Mouse (Mus musculus) megakaryocyte-erythroid progenitor cell, adult 5-6 weeks (primary cell): ENCODE data around the gene Olfr1079. TPM values are rescaled to one million over a fixed set of nuclear protein-coding genes. Genes with fewer than 3 reads are reported as not detected.
"Not testable (repeated sequence)": the region's sequence is repeated elsewhere in the genome, so short reads cannot be mapped to it uniquely, and the experiment has no call there.

ENCODE experiments used
- ATAC-seq: replicated peaks from 2 replicates; pipeline ENCODE4 v1.8.0; 2016; ENCODE audit warnings: mild to moderate bottlenecking, inconsistent platforms; ENCODE audit not compliant: severe bottlenecking, poor library complexity, low FRiP score, low TSS enrichment
- total RNA-seq, 2 experiments: library from RNA; stranded (forward) in 1 of 2; stranded (reverse) in 1 of 2; fragments of 200-1000, 215-1000 nt in 1 of 2; fragments of >200 nt in 1 of 2; fragmentation: Nextera tagmentation in 1 of 2; gene quantifications; 2 replicates each; pipeline ENCODE4 v1.2.3; 2014 to 2017

Olfr1079 gene
- total RNA-seq (2014; fragmentation: Nextera tagmentation) (not detected in 2 replicates), total RNA-seq (2017) (not detected in 2 replicates)

DNA sequence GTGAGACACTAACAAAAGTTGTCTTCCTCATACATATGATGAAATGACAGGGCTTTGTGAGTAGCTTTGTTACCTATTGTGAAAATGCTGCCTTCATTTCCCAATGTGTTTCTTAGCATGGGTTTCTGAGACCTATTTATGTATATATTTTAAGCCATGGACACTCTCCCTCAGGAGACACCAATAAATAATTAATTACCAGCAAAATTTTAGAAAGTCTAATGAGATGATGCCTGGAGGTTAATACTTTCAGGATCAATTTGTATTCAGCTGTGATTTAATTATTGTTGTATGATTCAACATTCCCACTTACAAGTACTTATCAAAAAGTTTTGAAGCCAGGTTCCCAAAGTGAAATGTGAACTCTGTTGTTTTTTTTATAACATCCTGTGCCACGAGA, at the start of gene Olfr1079:
Gene Olfr1079, minus strand, starts transcription at position 101 of the 400 bp plus-strand sequence.
- ATAC-seq = no peak

DNA sequence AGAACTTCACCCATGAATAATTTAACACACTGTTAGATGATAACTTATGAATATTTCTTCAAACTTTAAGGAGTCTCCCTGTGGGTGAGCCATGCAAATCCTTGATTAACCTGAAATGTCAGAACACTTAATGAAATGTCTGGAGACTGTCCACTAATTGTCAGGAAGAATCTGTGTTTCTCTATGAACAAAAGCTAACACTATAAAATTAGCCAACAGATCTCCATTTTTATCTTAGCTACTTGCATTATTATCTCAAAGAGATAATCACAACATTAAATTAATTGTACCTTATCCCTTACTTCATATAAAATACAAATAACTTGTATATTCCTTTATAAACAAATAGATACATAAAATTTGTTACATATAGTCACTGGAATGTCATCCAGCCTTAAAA, 15.9 kb upstream of the Olfr1079 start, which contains the start of gene Olfr1080:
Gene Olfr1080, minus strand, starts transcription at position 101 of the 400 bp plus-strand sequence.
- ATAC-seq = not testable (repeated sequence)

DNA sequence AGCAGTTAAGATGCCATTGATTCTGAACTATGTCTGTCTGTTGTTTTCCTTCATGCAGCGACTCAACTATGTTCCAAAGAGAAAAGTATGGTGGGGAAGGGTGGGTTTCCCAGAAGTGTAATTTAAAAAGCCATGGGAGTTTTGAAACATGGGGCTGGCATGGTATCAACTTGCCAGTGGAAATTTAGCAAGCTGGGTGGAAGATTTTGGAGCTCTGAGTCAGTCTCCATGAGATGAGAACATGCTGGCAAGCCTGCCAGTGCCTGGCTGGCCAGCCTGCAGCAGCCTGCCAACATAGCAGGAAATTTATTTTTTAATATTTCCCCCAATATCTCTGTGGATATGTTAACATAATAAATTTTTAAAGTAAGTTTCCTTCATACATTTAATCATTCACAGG, 11.3 kb downstream of the Olfr1079 start:
- no peak for ATAC-seq

DNA sequence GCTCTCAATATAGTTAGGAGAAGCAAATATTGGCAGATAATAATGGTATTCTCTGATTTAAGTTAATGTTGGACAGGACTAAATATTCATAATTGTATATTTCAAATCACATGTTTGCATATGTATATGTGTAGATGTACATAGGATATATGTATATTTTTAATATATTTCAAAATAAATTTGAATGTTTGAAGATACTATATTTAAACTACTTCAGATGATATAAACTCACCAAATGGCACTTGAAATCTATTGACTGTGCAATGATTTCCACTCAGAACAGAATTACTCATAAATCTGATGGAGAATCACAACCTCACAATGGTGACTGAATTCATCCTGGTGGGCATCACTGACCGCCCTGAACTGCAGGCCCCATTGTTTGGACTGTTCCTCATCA, 34.1 kb downstream of the Olfr1079 start, which contains the start of gene Olfr1076:
Gene Olfr1076, plus strand, starts transcription at position 301 of the 400 bp plus-strand sequence.
- no peak for ATAC-seq

DNA sequence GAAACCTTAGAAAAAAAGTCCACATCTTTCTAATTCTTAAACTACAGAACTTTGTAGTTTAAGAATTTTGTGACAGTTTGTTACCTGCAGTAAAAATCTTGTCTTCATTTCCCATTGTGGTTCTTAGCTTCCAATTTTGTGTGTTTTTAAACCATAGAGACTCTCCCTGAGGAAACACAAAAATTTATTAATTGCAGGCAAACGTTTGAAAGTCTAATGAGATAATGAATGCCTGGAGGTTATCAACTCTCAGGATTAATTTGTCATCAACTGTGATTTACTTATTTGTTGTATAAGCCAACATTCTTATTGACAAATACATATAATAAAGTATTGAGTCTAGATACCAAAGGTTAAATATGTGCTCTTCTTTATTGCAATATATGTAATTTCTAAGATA, 55.0 kb downstream of the Olfr1079 start, which contains the start of gene Olfr228:
Gene Olfr228, minus strand, starts transcription at position 101 of the 400 bp plus-strand sequence.
- ATAC-seq = no peak

Other genes with a start within 250 kb of the Olfr1079 start
- not detected in 2 replicates for gene Olfr1053, start 227.2 kb downstream of the Olfr1079 start, total RNA-seq (2014; fragmentation: Nextera tagmentation)
- gene Olfr1053, start 227.2 kb downstream of the Olfr1079 start, total RNA-seq (2017) = not detected in 2 replicates
- gene Olfr1054, start 207.0 kb downstream of the Olfr1079 start, total RNA-seq (2014; fragmentation: Nextera tagmentation) = not detected in 2 replicates
- gene Olfr1054, start 207.0 kb downstream of the Olfr1079 start, total RNA-seq (2017) = not detected in 2 replicates
- not detected in 2 replicates for gene Olfr1055, start 192.2 kb downstream of the Olfr1079 start, total RNA-seq (2014; fragmentation: Nextera tagmentation)
- gene Olfr1055, start 192.2 kb downstream of the Olfr1079 start, total RNA-seq (2017) = not detected in 2 replicates
- not detected in 2 replicates for gene Olfr1056, start 180.0 kb downstream of the Olfr1079 start, total RNA-seq (2014; fragmentation: Nextera tagmentation)
- not detected in 2 replicates for gene Olfr1056, start 180.0 kb downstream of the Olfr1079 start, total RNA-seq (2017)
- not detected in 2 replicates for gene Olfr1057, start 164.1 kb downstream of the Olfr1079 start, total RNA-seq (2014; fragmentation: Nextera tagmentation)
- not detected in 2 replicates for gene Olfr1057, start 164.1 kb downstream of the Olfr1079 start, total RNA-seq (2017)
- gene Olfr1058, start 153.9 kb downstream of the Olfr1079 start, total RNA-seq (2014; fragmentation: Nextera tagmentation) = not detected in 2 replicates
- not detected in 2 replicates for gene Olfr1058, start 153.9 kb downstream of the Olfr1079 start, total RNA-seq (2017)
- gene Olfr1061, start 128.4 kb downstream of the Olfr1079 start, total RNA-seq (2014; fragmentation: Nextera tagmentation) = not detected in 2 replicates
- gene Olfr1061, start 128.4 kb downstream of the Olfr1079 start, total RNA-seq (2017) = not detected in 2 replicates
- not detected in 2 replicates for gene Olfr1062, start 115.7 kb downstream of the Olfr1079 start, total RNA-seq (2014; fragmentation: Nextera tagmentation)
- gene Olfr1062, start 115.7 kb downstream of the Olfr1079 start, total RNA-seq (2017) = not detected in 2 replicates
- not detected in 2 replicates for gene Olfr1065, start 91.9 kb downstream of the Olfr1079 start, total RNA-seq (2014; fragmentation: Nextera tagmentation)
- gene Olfr1065, start 91.9 kb downstream of the Olfr1079 start, total RNA-seq (2017) = not detected in 2 replicates
- not detected in 2 replicates for gene Olfr1066, start 86.2 kb downstream of the Olfr1079 start, total RNA-seq (2014; fragmentation: Nextera tagmentation)
- gene Olfr1066, start 86.2 kb downstream of the Olfr1079 start, total RNA-seq (2017) = not detected in 2 replicates
- not detected in 2 replicates for gene Olfr228, start 55.1 kb downstream of the Olfr1079 start, total RNA-seq (2014; fragmentation: Nextera tagmentation)
- not detected in 2 replicates for gene Olfr228, start 55.1 kb downstream of the Olfr1079 start, total RNA-seq (2017)
- not detected in 2 replicates for gene Olfr1076, start 34.0 kb downstream of the Olfr1079 start, total RNA-seq (2014; fragmentation: Nextera tagmentation)
- gene Olfr1076, start 34.0 kb downstream of the Olfr1079 start, total RNA-seq (2017) = not detected in 2 replicates
- not detected in 2 replicates for gene Olfr1080, start 15.8 kb upstream of the Olfr1079 start, total RNA-seq (2014; fragmentation: Nextera tagmentation)
- gene Olfr1080, start 15.8 kb upstream of the Olfr1079 start, total RNA-seq (2017) = not detected in 2 replicates
- gene Olfr1082, start 56.5 kb upstream of the Olfr1079 start, total RNA-seq (2014; fragmentation: Nextera tagmentation) = not detected in 2 replicates
- gene Olfr1082, start 56.5 kb upstream of the Olfr1079 start, total RNA-seq (2017) = not detected in 2 replicates
- gene Olfr1084, start 97.2 kb upstream of the Olfr1079 start, total RNA-seq (2014; fragmentation: Nextera tagmentation) = not detected in 2 replicates
- not detected in 2 replicates for gene Olfr1084, start 97.2 kb upstream of the Olfr1079 start, total RNA-seq (2017)
- not detected in 2 replicates for gene Olfr1085, start 119.5 kb upstream of the Olfr1079 start, total RNA-seq (2014; fragmentation: Nextera tagmentation)
- not detected in 2 replicates for gene Olfr1085, start 119.5 kb upstream of the Olfr1079 start, total RNA-seq (2017)
- not detected in 2 replicates for gene Olfr1086, start 137.6 kb upstream of the Olfr1079 start, total RNA-seq (2014; fragmentation: Nextera tagmentation)
- not detected in 2 replicates for gene Olfr1086, start 137.6 kb upstream of the Olfr1079 start, total RNA-seq (2017)
- not detected in 2 replicates for gene Olfr1087, start 155.9 kb upstream of the Olfr1079 start, total RNA-seq (2014; fragmentation: Nextera tagmentation)
- gene Olfr1087, start 155.9 kb upstream of the Olfr1079 start, total RNA-seq (2017) = not detected in 2 replicates
- gene Olfr1089, start 191.2 kb upstream of the Olfr1079 start, total RNA-seq (2014; fragmentation: Nextera tagmentation) = not detected in 2 replicates
- not detected in 2 replicates for gene Olfr1089, start 191.2 kb upstream of the Olfr1079 start, total RNA-seq (2017)
- gene Olfr1090, start 216.5 kb upstream of the Olfr1079 start, total RNA-seq (2014; fragmentation: Nextera tagmentation) = not detected in 2 replicates
- gene Olfr1090, start 216.5 kb upstream of the Olfr1079 start, total RNA-seq (2017) = not detected in 2 replicates
- not detected in 2 replicates for gene Olfr1093, start 240.0 kb upstream of the Olfr1079 start, total RNA-seq (2014; fragmentation: Nextera tagmentation)
- not detected in 2 replicates for gene Olfr1093, start 240.0 kb upstream of the Olfr1079 start, total RNA-seq (2017)